In the genomic region with DNA sequence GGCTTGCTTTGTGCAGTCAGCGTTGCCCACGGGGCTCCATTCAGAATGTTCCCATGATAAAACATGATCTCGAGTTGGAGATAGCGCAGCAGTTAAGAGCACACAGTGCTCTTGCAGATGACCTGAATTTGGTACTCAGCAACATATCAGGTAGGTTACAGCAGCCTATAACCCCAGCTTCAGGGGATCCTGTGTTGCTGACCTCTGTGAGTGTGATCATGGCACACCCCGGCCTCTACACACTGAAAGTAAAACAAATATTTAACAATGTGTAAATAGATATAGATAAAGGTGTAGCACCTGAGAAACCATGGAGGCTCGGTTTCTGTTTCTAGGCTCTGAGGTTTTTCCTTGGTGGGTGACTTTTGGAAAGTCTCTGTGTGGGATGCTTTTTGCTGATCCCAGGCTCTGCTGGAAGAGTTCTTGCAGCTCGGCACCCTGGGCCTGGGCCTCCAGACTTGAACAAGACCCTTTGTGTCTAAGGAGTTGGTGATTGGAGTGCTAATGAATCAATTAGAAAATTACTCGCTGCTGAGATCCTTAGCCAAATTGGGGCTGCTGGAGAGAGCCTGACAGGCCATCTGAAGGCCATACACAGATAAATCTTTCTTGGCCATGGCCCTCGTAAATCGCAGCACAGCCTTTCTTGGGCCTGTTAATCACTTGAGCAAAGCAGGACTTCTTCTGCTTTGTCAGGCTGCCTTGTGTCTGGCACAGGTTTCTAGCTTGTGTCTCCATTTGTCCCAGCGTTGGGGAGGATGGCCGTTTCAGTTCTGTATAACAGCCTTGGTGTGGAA, we compare ENCODE assay signal across 12 mouse cellular contexts. TPM values are rescaled to one million over a fixed set of nuclear protein-coding genes. Genes with fewer than 3 reads are reported as not detected.
DNase-seq lines count a peak whose midpoint lies in the region; ATAC-seq and TF ChIP-seq lines count a peak whose summit lies in the region.
"Had no signal": no experiment of that assay in that cellular context is flagged by ENCODE, and none has a peak within 500 bp of the region (broad histone marks: within the 10 kb centered on the region; RNA-seq: fewer than 3 reads in every experiment).

No protein-coding gene starts in this region.

- no peak for DNase-seq in embryonic facial prominence, embryonic 10.5 days (ENCODE audit: low spot score)
- no peak for DNase-seq in frontal cortex, postnatal 10 days (ENCODE audit: low spot score in 2 of 2)
- DNase-seq in cerebellum, postnatal 25 days, result no peak
- no peak for DNase-seq in kidney, postnatal 10 days
- DNase-seq: B cell, adult 2 months; kidney, adult 18-20 months; lung, embryonic 14.5 days had no signal

- no peak overlapping the region for H3K4me3 ChIP-seq in intestine, embryonic 15.5 days (replicated peaks)
- H3K4me3 ChIP-seq in intestine, postnatal 0 days (ENCODE audit: low read depth, low read length), result no peak overlapping the region
- no peak overlapping the region for H3K4me3 ChIP-seq in embryonic facial prominence, embryonic 10.5 days
- no peak overlapping the region for H3K4me3 ChIP-seq in hindbrain, embryonic 16.5 days (ENCODE audit: low read length)
- no peak overlapping the region for H3K4me3 ChIP-seq in neural tube, embryonic 14.5 days (ENCODE audit: low read depth, low read length)
- H3K4me3 ChIP-seq: heart, embryonic 12.5 days had no signal

- no peaks in the 10 kb centered on the region for H3K27me3 ChIP-seq in intestine, embryonic 15.5 days (replicated peaks)
- H3K27me3 ChIP-seq in intestine, postnatal 0 days (replicated peaks; ENCODE audit: control insufficient read depth, insufficient read depth, low read length), result no peaks in the 10 kb centered on the region
- no peaks in the 10 kb centered on the region for H3K27me3 ChIP-seq in embryonic facial prominence, embryonic 10.5 days (replicated peaks; ENCODE audit: low read depth, poor library complexity, severe bottlenecking)
- no peaks in the 10 kb centered on the region for H3K27me3 ChIP-seq in hindbrain, embryonic 16.5 days (replicated peaks; ENCODE audit: control insufficient read depth, insufficient read depth, low read length)
- H3K27me3 ChIP-seq in neural tube, embryonic 14.5 days (ENCODE audit: control insufficient read depth, insufficient read depth, low read length), result no peaks in the 10 kb centered on the region
- H3K27me3 ChIP-seq: heart, embryonic 12.5 days had no signal

- peaks cover 84% of the 10 kb centered on the region for H3K4me1 ChIP-seq in intestine, embryonic 15.5 days (replicated peaks)
- peaks cover 20% of the 10 kb centered on the region for H3K4me1 ChIP-seq in intestine, postnatal 0 days (replicated peaks; ENCODE audit: control insufficient read depth, insufficient read depth, low read length)
- H3K4me1 ChIP-seq in embryonic facial prominence, embryonic 10.5 days, result peaks cover 89% of the 10 kb centered on the region
- H3K4me1 ChIP-seq in hindbrain, embryonic 16.5 days (ENCODE audit: control insufficient read depth, insufficient read depth, low read depth, low read length), result peaks cover 44% of the 10 kb centered on the region
- peaks cover 60% of the 10 kb centered on the region for H3K4me1 ChIP-seq in neural tube, embryonic 14.5 days (ENCODE audit: control insufficient read depth, insufficient read depth, low read length)

- no peaks in the 10 kb centered on the region for H3K36me3 ChIP-seq in intestine, embryonic 15.5 days
- 0 out of 2 replicates have a peak, but pooled peaks cover 9% of the 10 kb centered on the region for H3K36me3 ChIP-seq in intestine, postnatal 0 days (ENCODE audit: control insufficient read depth, insufficient read depth)
- H3K36me3 ChIP-seq in embryonic facial prominence, embryonic 10.5 days (replicated peaks), result peaks cover 58% of the 10 kb centered on the region
- no peaks in the 10 kb centered on the region for H3K36me3 ChIP-seq in hindbrain, embryonic 16.5 days (ENCODE audit: control insufficient read depth, insufficient read depth, low read length)
- no peaks in the 10 kb centered on the region for H3K36me3 ChIP-seq in neural tube, embryonic 14.5 days (ENCODE audit: control insufficient read depth, insufficient read depth, low read length)

- H3K9ac ChIP-seq in intestine, embryonic 15.5 days, result no peak overlapping the region
- no peak overlapping the region for H3K9ac ChIP-seq in intestine, postnatal 0 days (ENCODE audit: low read depth, low read length)
- H3K9ac ChIP-seq in hindbrain, embryonic 16.5 days (ENCODE audit: low read depth, low read length), result no peak overlapping the region; the same call in 1 of the 2 replicates
- H3K9ac ChIP-seq in neural tube, embryonic 14.5 days (replicated peaks; ENCODE audit: low read depth, low read length), result no peak overlapping the region
- H3K9ac ChIP-seq: heart, embryonic 12.5 days; lung, embryonic 14.5 days had no signal

- no peak overlapping the region for H3K4me2 ChIP-seq in intestine, embryonic 15.5 days (replicated peaks)
- no peak overlapping the region for H3K4me2 ChIP-seq in intestine, postnatal 0 days (replicated peaks; ENCODE audit: low read depth)
- H3K4me2 ChIP-seq in hindbrain, embryonic 16.5 days (ENCODE audit: low read length), result no peak overlapping the region
- no peak overlapping the region for H3K4me2 ChIP-seq in neural tube, embryonic 14.5 days (ENCODE audit: low read depth, low read length)
- H3K4me2 ChIP-seq: heart, embryonic 12.5 days; lung, embryonic 14.5 days had no signal

- H3K27ac ChIP-seq in intestine, embryonic 15.5 days, result 0 out of 2 replicates have a peak overlapping the region, but pooled peaks have one; percentile 10
- H3K27ac ChIP-seq in intestine, postnatal 0 days (ENCODE audit: low read depth, low read length), result no peak overlapping the region; the same call in 1 of the 2 replicates
- H3K27ac ChIP-seq in embryonic facial prominence, embryonic 10.5 days (replicated peaks), result 0 out of 2 replicates have a peak overlapping the region, but pooled peaks have one; percentile 5
- H3K27ac ChIP-seq in hindbrain, embryonic 16.5 days (ENCODE audit: low read depth, low read length), result peak overlapping the region; percentile 23; the same call in 1 of the 2 replicates
- peak overlapping the region; percentile 58 for H3K27ac ChIP-seq in neural tube, embryonic 14.5 days (ENCODE audit: low read depth, low read length)

- peak; percentile 26 for ATAC-seq in intestine, embryonic 15.5 days
- no peak for ATAC-seq in intestine, postnatal 0 days
- peak; percentile 7; the same call in 1 of the 2 replicates for ATAC-seq in hindbrain, embryonic 16.5 days
- peak; percentile 50; the same call in 1 of the 2 replicates for ATAC-seq in neural tube, embryonic 14.5 days (ENCODE audit: low read depth)

- WGBS in intestine, embryonic 15.5 days, result 42% methylated on average over 12 of the region's 12 CpGs
- 46% methylated on average over 12 of the region's 12 CpGs for WGBS in intestine, postnatal 0 days
- WGBS in embryonic facial prominence, embryonic 10.5 days, result 79% methylated on average over 12 of the region's 12 CpGs
- WGBS in hindbrain, embryonic 16.5 days, result 54% methylated on average over 12 of the region's 12 CpGs
- 39% methylated on average over 12 of the region's 12 CpGs for WGBS in neural tube, embryonic 14.5 days

- H3K9me3 ChIP-seq in intestine, embryonic 15.5 days, result no peaks in the 10 kb centered on the region
- no peaks in the 10 kb centered on the region for H3K9me3 ChIP-seq in intestine, postnatal 0 days (ENCODE audit: control insufficient read depth)
- no peaks in the 10 kb centered on the region for H3K9me3 ChIP-seq in embryonic facial prominence, embryonic 10.5 days
- no peaks in the 10 kb centered on the region for H3K9me3 ChIP-seq in hindbrain, embryonic 16.5 days (ENCODE audit: control insufficient read depth, low read length)
- no peaks in the 10 kb centered on the region for H3K9me3 ChIP-seq in neural tube, embryonic 14.5 days (ENCODE audit: control insufficient read depth, low read length)
- H3K9me3 ChIP-seq: heart, embryonic 12.5 days had no signal

- TF ChIP-seq CTCF in intestine, postnatal 0 days (IDR thresholded peaks at IDR 0.05; ENCODE audit: low read depth), result no peak

RNA-seq across cellular contexts. Expression of a gene that starts 49.2 kb away (rescaled TPM):
- 83.7 and 86.0 TPM in 2 replicates for polyA plus RNA-seq in intestine, embryonic 15.5 days (2015; fragmentation: Nextera tagmentation; extraction: Ambion mirVana)
- polyA plus RNA-seq in intestine, postnatal 0 days (2015; fragmentation: Nextera tagmentation; extraction: Ambion mirVana), result 42.8 and 45.2 TPM in 2 replicates
- polyA plus RNA-seq in embryonic facial prominence, embryonic 10.5 days (2016; fragmentation: Nextera tagmentation; extraction: Ambion mirVana), result 147 TPM in 2 replicates
- polyA plus RNA-seq in hindbrain, embryonic 16.5 days (2015; fragmentation: Nextera tagmentation; extraction: Ambion mirVana), result 82.9 and 115 TPM in 2 replicates
- polyA plus RNA-seq in neural tube, embryonic 14.5 days (2014; fragmentation: Nextera tagmentation; extraction: Ambion mirVana), result 106 and 112 TPM in 2 replicates
